Mouse (Mus musculus) adrenal gland, adult 2 months (tissue): ENCODE measurements around the gene Rrp12. TPM values are rescaled to one million over a fixed set of nuclear protein-coding genes. Genes with fewer than 3 reads are reported as not detected.
"Not testable (repeated sequence)": the region's sequence is repeated elsewhere in the genome, so short reads cannot be mapped to it uniquely, and the experiment has no call there.

Experiments
- DNase-seq: peaks from one replicate; pipeline ENCODE4 v3.0.0; 2021
- long read RNA-seq: library from polyadenylated mRNA; stranded (forward); transcript quantifications from one replicate; pipeline ENCODE4 v2.0.0, GENCODE M21; 2021
- polyA plus RNA-seq: library from polyadenylated mRNA; depleted of rRNA; stranded (reverse); fragments of >200 nt; gene quantifications from 2 replicates; pipeline ENCODE4 v1.2.3, GENCODE M21; 2012; rRNA removed
- total RNA-seq, 2 experiments: library from RNA; stranded (reverse); gene quantifications; 2 replicates each; pipeline ENCODE4 v1.2.3; 2021

Gene Rrp12
- total RNA-seq: 10 to 100 TPM; 13.9 to 15.2 TPM
- polyA plus RNA-seq: 4.3 and 6.6 TPM in 2 replicates
- long read RNA-seq, full-length matches to known transcripts: 7 of 13 reads
- long read RNA-seq, partial matches to known transcripts: 4 of 13 reads
- long read RNA-seq, other reads (novel, unspliced or antisense): 2 of 13 reads

DNA sequence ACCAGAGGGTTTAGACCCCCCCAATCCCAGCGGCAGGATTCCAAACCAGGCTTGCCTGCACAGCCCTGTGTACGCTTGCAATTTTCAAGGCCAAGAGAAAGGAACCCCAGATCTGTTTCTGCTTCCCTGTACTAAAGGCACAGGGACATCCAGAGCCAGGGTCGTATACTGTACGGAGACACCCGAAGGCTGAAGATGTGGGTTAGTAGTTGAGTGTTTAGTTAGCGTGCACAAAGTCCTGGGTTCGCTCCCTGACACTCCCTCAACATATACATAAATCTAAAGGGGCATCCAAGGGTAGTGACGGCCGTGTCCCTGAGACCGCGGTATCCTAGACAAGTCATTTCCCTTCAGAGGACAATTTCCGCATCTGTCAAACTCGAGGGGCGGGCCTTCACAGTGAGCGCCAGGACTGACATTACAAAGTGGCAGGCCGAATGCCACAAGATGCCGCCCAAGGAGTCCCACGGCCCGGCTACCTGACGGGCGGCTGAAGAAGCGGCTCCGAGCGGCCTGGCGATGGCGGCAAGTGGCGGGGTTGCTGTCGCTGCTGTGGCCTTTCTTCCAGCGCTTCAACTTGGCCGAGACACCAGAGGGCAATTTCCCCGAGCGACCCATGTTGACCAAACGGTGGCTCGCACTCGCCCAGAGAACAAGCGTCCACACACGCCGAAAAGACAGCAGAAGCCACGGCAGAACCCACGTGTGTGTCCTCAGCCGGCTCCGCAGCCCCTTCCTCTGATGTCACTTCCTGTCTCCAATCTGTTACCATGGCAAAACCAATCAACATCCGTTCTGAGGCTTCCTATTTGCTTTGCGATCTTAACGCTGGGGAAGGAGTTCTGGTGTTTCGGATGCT, at the start of gene Rrp12:
Gene Rrp12, minus strand, starts transcription at position 714 of the 859 bp plus-strand sequence.
- DNase-seq: peak; percentile 87

DNA sequence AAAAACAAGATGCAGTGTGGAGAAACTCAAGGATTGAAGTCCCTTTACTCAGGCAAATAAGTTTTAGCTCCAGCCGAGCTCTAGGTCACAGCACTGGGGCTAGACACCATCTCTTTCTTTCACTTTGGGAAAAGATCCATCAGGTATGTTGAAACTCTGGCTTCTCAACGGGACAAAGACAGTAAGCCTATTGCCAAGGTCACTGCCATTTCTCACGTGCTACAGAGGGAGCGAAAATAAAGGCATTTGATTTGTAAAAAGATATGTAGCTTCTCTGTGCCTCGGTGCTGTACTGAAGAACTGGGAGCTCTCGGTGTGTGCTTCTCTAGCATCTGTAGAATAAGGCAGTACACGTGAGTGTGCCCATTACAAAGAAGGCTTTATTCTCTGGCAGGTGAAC, 47.9 kb upstream of the Rrp12 start:
- DNase-seq: no peak

DNA sequence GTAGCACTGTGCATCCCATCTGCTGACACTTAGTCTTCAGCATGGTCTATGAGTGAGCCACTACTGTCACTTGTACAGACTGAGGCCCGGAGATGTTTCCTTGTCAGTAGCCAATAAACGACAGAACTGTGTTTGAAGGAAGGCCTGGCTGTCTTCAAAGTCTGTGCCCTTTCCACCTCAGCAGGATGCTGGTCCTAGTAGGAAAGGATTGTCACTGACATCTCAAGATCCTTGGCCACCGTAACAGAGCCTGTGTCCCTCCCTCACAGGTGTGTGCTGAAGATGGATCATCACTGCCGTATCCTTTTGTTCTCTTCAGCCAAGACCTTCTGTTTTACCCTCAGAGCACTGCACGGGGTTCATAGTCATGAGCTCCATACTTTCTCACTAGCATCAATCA, 42.6 kb upstream of the Rrp12 start:
- no peak for DNase-seq

DNA sequence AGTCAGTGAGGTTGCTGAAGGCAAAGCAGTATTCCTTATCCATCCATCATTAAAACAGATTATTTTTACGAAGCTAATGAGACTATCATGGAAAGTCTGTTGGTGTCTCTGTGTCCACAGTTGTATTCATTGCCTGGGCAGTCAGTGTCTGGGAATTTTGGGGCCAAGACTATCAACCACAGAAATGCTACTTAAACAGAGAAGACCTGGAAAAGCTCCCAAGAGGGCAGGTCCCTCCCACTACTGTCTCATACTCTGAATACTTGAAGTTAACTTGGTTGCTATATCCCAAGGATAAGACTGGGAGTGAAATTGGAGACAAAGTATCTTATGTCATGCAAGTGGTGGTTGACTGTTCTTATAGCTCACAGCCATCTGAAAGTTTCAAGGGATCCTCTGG, 39.9 kb upstream of the Rrp12 start:
- no peak for DNase-seq

DNA sequence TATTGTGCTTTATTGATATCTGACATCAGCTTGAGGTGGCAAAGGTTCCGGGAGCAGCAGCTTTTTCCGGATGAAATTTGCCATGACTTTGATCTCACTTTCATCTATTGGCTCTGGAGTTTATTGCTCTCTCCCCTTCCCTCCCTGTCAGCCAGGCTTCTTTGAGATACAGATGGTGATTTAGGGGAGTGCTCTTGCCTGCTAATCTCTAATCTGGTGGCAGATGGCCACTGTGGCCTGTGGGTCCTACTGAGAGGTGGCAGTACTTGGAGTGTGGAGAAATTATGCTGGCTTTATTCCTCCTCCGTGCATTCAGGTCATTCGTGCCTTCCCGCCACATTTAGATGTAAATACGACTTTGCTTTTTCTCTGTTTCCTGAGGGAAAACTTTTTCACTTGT, 38.2 kb upstream of the Rrp12 start:
- DNase-seq: no peak

DNA sequence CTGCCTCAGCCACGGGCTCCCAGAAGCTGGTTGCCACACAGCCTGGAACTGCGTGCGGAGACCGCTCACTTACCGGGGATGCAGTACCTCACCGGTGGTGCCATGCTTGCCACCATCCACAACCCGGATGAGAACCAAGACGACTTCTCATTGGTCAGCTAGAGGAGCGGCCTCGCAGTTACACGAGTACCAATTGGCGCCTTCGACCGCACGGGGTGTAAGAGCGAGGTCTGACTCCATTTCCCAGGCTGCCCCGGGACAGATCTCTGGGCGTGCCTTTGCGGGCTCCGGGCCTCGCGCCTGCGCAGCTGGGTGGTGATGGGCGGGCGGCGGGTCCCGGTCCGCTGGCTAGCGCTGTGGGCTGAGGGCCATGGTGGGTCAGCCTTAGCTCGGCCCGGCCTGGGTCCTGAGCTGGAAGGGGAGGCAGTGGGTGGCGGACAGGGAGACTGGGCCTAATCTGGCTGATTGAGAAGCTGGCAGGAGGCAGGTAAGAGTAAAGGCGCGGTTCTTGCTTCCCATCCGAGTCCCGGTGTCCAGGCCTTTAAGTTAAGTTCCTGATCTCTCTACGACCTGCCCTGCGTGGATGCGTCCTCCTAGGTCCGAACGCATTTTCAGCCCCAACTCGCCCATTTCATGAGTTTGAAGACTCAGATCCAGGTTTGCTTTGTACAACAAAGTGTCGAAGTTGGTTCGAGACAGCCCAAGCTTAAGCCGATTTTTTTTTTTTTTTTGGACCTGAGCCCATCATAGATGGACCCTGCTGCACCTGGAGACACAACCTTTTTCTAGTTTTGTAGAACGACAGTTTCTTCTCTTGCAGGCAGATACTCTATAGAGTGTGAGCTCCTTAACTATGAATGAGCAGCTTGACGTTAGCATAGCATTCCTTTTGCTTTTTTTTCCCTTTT, 37.5 kb upstream of the Rrp12 start, which contains the start of the genes Exosc1 and Zdhhc16:
Gene Exosc1, minus strand, starts transcription at position 245 of the 908 bp plus-strand sequence.
Gene Zdhhc16, plus strand, starts transcription at position 302 of the 908 bp plus-strand sequence.
- peak; percentile 99 for DNase-seq

DNA sequence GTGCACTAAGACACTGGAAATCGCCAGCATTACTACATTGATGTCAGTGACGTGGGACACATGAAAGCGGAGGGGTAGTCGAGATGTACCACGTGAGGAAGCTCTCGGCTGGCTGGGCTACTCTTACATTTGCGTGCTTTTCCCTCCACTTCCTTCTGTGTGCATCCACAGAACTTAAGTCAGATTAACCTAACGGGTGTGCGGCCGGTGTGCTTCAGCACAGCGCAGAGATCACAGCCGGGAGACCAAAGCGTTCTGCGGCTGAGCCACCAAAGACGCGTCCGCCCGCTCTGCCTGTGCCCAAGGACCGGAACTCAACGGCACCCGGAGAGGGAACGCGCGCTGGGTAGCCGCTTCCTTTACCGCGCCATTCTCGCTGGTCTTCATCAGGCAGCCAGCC, 36.7 kb upstream of the Rrp12 start:
- no peak for DNase-seq

DNA sequence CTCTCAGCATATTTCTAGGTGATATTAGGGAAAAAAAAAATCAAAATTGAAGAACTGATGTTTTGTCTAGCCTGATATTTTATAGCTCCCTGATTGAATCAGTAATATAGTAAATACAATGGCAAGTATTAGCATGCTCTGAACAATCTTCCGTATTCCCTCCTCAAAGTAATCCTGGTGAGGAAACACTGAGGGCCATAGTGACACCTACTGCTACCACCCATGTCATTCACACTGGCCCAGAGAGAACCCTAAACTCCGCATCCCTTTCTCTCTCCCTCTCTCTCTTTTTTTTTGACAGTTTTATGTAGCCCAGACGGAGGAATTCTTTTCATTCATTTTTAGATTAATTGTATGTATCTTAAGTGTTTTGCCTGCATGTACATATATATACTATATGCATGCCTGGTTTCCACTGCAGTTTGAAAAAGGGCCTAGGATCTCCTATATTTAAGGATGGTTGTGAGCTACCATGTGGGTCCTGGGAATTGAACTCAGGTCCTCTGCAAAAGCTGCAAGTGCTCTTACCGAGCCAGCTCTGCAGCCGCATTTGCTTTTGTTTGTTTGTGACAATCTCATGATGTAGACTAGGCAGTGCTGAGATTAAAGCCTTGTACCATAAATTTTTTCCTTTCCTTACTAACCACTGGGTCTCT, 24.6 kb upstream of the Rrp12 start:
- DNase-seq: no peak

DNA sequence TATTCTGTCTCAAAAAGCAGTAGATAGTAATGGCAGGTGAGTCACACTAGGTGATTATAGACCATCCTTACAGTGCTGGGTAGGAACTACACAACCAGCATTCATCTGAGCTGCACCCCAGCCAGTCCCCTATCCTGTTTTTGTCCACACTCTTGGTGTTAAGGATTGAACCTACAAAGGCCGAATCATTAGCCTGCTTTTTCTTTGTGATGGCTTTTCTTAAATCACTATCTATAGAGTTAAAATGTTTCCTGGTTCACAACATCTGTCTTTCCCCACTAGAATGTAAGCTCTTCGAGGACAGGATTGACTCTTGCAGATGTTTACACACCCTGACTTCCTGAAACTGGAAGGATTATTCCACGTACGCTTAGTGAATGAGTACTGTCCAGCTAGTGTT, 23.5 kb upstream of the Rrp12 start:
- no peak for DNase-seq

DNA sequence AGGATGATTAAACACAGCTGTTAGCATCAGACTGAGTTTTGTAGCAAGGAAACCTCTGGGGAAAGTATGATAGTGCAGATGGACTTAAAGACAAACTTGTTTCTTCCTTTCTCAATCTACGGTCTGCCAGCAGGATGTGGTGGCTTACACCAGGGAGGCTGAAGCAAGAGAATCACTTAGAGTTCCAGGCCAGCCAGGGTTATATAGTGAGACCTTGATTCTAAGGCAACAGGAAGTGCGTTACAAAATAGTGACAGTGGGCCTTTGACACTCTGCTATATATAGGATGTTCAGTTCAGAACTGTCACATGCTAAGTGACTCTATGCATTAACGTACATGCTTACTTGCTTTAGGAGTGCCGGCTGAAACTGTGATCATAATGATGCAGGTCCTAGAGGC, 20.9 kb upstream of the Rrp12 start:
- DNase-seq: no peak

DNA sequence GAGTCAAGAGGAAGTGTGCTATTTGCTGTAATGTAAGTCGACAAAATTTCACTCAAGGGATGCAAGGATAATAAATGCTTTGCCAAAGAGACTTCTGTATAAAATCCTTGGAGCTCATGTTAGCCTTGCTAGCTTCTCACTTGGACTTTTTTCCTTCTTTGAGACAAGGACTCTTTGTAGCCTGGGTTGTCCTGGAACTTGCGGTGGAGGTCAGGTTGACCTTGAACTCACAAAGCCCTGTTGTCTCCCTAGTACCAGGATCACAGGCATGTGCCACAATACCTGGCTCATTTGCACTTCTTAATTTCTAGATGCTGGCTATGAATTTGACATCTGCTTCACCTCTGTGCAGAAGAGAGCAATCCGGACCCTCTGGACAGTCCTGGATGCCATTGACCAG, 19.3 kb upstream of the Rrp12 start:
- DNase-seq: no peak

DNA sequence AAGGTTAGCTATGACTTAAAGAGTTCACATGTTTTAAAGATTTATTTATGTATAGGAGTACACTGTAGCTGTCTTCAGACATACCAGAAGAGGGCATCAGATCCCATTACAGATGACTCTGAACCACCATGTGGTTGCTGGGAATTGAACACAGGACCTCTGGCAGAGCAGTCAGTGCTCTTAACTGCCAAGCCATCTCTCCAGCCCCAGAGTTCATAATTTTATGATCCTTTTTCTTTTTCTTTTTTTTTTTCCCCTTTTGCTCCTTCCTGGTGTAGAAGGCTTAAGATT, 18.6 kb upstream of the Rrp12 start:
- DNase-seq: not testable (repeated sequence)

DNA sequence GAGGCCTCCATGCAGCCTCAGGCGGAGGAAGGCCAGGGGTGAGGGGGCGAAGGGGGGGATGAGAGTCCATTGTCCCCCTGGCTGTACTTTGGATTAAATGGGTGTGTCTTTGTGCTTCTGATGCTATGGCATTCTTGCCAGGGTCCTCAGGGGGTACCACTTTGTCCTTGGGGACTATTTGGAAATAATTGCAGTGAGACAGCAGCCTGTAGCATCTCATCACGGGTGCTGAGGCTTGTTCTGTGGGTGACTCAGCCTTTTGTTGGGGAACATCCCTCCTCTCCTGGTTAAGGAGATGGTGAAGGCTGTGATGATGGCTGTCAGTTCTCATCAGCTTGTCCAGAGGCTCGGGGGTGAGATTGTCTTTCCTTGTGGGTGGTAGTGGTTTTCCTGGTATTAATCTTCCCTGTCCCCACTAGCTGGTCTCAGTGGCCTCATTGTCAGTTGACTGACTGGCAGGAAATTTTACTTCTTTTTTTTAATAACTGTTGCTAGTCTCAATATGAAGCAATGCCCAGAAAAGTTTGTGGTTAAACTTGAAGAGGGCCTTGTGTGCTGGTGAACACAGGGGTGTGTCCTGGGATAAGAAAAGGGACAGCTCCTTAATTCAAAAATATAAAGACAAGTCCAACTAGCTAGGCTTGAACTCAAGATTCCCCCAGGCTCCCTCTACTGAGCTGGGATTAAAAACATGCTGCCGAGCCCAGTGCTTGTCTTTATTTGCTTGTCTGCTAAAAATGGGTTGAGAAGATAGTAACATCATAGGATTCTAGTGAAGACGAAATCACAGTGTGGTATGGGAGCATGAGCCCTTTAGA, 18.0 kb upstream of the Rrp12 start:
- peak; percentile 54 for DNase-seq

DNA sequence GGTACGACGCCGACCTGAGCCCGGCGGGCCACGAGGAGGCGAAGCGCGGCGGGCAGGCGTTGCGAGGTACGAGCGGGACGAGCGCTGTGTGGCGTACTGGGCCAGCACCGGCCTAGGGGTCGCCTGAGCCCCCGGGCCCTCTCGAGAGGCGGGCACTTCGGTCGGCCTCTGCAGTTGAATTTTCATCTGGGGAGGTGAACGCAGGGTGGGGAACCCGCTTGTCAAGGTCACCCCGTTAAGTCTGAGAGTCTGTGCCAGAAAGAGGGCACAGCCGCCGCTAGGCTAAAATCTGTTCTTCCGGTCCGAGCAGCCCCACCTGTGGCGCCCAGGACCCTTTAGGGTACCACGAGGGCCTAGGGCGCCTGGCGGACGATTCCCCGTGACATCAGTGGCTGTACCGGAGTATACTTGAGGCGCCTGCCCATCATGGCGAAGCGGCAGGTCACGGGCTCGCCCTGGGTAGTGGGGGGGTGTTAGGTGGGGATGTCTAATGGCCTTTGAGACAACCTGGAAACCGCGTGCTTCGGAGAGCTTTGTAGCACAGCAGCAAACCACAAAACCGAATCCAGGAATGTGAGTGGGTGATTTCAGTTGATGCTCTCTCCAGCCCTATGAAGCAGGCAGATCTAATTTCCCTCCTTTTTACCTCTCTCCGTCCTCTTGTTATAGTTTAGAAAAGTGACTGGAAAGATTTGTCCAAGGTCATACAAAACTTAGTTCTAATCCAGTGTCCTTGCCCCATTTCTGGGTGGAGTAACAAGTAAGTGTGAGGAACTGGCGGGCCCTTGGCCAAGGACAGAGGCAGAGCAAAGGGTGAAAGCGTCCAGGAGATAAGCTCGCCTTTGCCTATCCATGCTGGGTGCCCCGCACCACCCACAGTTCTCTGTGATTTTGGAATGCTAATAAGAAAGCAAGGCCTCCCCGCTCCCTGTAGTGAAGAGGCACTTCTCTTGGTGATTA, 16.4 kb upstream of the Rrp12 start:
- peak; percentile 87 for DNase-seq

DNA sequence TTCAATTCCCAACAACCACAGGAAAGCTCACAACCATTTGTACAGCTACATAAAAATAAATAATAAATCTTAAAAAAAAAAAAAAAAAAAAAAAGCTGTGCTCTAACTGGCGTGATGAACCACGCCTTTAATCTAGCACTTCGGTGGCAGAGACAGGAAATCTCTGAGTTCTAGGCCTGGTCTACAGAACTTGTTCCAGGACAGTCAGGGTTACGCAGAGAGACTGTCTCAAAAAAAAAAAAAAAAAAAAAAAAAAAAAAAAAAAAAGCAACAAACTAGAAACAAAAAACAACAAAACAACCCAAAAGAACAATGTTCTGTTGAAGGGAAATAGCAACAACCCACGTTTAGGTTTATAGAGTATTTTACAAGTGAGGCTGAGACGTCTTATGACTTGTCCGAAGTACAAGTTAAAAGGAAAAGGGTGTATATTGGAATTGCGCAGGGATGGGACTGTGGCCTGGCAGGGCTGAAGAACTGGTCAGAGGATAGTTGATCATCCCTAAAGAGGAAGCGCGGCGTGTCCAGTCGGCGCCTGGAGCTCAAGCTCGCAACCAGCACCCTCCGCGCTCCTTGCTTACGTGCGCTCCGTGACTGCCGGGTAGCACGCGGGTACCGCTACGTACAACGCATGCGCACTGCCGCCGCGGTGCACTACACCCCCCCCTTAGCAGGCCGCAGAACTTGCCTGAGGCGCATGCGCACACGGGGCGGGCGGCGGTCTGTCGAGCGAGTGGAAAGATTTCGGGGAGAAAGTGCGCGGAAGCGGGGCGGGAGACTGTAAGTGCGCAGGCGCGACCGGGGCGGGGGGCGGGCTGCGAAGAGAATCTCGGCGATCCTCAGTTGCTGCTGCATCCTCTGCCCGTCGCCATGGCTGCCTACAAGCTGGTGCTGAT, 15.5 kb upstream of the Rrp12 start, which contains the start of gene Pgam1:
Gene Pgam1, plus strand, starts transcription at position 746 of the 896 bp plus-strand sequence.
- DNase-seq: peak; percentile 98

DNA sequence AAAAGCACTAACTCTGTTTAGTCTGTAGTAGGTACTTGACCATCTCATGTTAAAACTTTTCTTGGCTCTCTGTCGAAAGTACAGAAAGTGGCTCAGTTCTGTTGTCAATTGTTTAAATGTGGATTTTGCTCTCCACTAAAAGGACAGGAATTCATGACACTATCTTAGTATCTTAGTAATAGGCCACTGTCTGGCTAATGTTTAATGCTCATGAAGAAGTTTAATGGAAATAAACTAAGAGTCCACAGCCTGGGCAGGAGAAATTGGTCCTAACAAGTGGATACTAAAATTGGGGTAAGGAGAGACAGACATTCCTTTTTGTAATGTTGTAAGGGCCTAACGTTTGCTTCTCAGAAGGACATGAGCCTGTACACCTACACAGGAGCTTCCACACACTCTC, 14.4 kb upstream of the Rrp12 start:
- no peak for DNase-seq

DNA sequence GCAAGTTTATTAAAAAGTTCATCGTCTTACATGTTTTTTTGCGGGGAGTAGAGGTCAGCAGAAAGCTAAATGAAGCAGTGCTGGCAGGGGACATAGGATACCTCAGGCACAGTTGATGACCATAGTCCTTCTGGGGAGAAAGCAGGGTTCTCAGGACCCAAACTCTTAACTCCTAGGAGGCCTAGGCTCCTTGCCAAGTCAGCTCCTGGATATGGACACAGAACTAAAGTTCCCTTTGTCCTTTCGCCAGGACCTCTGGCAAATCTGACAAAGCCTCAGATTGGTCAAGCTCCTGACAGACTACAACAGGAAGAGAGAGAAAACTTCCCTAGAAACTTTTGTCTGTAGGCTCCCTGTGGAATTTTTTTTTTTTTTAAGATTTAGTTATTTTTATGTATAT, 12.8 kb upstream of the Rrp12 start:
- no peak for DNase-seq

DNA sequence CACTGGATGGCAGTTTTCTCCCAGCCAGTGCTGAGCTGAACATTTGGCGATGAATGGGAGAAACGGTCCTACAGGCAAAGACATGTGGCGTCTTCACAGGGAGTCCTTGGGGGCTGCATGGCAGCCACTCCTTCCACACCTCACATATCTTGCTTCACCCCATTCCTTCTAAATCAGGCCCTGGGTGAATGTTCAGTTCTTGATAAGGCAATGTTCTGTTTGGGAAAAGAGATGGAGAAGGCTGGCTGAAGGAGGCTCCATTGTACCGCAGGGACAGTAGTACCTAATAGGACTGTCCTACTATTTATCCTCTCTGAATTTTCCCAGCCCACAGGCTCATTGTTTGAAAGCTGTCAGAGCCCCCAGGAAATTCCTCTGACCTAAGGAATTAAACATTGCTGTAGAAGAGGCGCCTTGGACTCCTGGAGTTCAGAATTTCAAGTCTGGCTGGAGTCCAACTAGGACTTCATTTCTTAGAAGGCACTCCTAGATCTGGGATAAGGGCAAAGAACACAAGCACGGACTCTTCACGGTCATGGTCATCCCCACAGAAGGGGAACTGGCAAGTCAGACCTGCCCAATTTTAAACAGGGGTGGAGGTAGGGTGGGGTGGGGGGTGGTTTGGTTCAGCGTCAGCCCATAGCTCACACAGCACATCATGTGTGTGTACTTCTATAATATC, 11.2 kb upstream of the Rrp12 start:
- DNase-seq: no peak
